Mouse (Mus musculus) bone marrow macrophage, adult 2 months (primary cell): ENCODE data around the gene Nags.

Experiments used
- CTCF ChIP-seq: IDR thresholded peaks from 2 replicates; pipeline ENCODE4 v1.5.1; 2012; ENCODE audit warnings: low read depth, mild to moderate bottlenecking, low read length, moderate library complexity
- POLR2A ChIP-seq: IDR thresholded peaks from 2 replicates; pipeline ENCODE4 v1.6.1; 2012; ENCODE audit warnings: mild to moderate bottlenecking, low read depth, low read length, borderline replicate concordance

DNA sequence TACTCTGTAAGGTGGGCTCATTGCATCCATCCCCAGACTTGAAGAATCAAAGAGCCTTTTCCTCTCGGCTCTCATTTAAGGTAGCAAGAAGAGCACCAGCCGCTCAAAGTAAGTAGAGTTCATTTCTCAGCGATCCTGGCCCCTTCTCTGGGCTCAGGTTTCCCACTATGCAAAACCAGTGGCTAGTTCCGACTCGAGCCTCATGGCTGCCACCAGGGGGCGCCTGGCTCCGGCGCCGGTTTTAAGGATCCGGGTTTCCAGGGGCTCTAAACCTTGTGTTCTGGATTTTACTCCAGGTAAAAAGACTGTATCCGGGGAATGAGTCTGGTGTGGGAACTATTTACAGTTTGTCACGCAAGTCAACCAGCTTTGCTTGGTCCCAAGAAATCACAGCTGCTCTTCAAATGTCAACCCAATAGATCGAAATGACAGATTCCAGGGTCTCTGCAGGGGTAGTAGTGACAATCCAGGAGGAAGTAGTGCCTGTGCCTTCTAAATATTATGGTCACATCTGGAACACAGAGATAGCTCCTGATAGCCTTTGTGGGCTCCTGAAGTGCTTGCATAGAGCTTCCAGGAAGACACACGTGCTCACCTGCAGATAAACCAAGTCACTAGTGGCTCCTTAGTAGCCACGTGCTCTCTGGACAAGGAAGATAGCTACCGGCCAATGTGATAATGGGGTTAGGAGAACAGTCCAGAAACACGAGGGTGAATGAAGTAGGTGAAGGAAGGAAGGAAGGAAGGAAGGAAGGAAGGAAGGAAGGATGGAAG lies 42.6 kb upstream of the Nags start:
- TF ChIP-seq CTCF, result peak; percentile 93
- no peak for TF ChIP-seq POLR2A
